Mouse (Mus musculus) kidney, adult 11 months (tissue): ENCODE measurements around the gene Synpo2l.
A peak's percentile ranks its signal among the peaks of the same experiment; 100 is the strongest.
"Not testable (repeated sequence)": the region's sequence is repeated elsewhere in the genome, so short reads cannot be mapped to it uniquely, and the experiment has no call there.

Experiments
- DNase-seq: peaks from one replicate; pipeline ENCODE4 v3.0.0; 2022

Synpo2l gene

GRCm38 (mm10) chr14:20639918-20640619 is 28.1 kb downstream of the Synpo2l start:
- no peak for DNase-seq

GRCm38 (mm10) chr14:20638702-20639101 is 29.5 kb downstream of the Synpo2l start:
- DNase-seq: no peak

GRCm38 (mm10) chr14:20637818-20638574 is 30.2 kb downstream of the Synpo2l start:
- DNase-seq: no peak

- DNase-seq: not testable (repeated sequence)
Measured at GRCm38 (mm10) chr14:20636968-20637367, 31.2 kb downstream of the Synpo2l start.

GRCm38 (mm10) chr14:20635546-20635945 is 32.6 kb downstream of the Synpo2l start:
- DNase-seq: no peak

- DNase-seq: no peak
Measured at GRCm38 (mm10) chr14:20631253-20631652, 36.9 kb downstream of the Synpo2l start.

- DNase-seq: no peak
Measured at GRCm38 (mm10) chr14:20626971-20627370, 41.2 kb downstream of the Synpo2l start.

- no peak for DNase-seq
Measured at GRCm38 (mm10) chr14:20626447-20626846, 41.7 kb downstream of the Synpo2l start.

GRCm38 (mm10) chr14:20622907-20623306 is 45.2 kb downstream of the Synpo2l start:
- no peak for DNase-seq

GRCm38 (mm10) chr14:20622412-20622811 is 45.7 kb downstream of the Synpo2l start:
- no peak for DNase-seq

- no peak for DNase-seq
Measured at GRCm38 (mm10) chr14:20621903-20622302, 46.3 kb downstream of the Synpo2l start.

GRCm38 (mm10) chr14:20619131-20619530 is 49.0 kb downstream of the Synpo2l start:
- DNase-seq: no peak

GRCm38 (mm10) chr14:20618211-20618610 is 49.9 kb downstream of the Synpo2l start:
- peak; percentile 53 for DNase-seq

- no peak for DNase-seq
Measured at GRCm38 (mm10) chr14:20616421-20616820, 51.7 kb downstream of the Synpo2l start.

GRCm38 (mm10) chr14:20615075-20615474 is 53.1 kb downstream of the Synpo2l start:
- DNase-seq: no peak

GRCm38 (mm10) chr14:20612820-20613219 is 55.3 kb downstream of the Synpo2l start:
- DNase-seq: no peak

GRCm38 (mm10) chr14:20610146-20610545 is 58.0 kb downstream of the Synpo2l start:
- DNase-seq: peak; percentile 84

GRCm38 (mm10) chr14:20609519-20609918 is 58.6 kb downstream of the Synpo2l start:
- no peak for DNase-seq
